Mouse (Mus musculus): Measurements from ENCODE around the gene Gm38394. TPM values are rescaled to one million over a fixed set of nuclear protein-coding genes. Genes with fewer than 3 reads are reported as not detected.
A peak's percentile ranks its signal among the peaks of the same experiment; 100 is the strongest.

The Gm38394 gene
- total and polyA plus RNA-seq, 3 experiments = 2.7 to 8.2 (median 4.7) TPM

DNA sequence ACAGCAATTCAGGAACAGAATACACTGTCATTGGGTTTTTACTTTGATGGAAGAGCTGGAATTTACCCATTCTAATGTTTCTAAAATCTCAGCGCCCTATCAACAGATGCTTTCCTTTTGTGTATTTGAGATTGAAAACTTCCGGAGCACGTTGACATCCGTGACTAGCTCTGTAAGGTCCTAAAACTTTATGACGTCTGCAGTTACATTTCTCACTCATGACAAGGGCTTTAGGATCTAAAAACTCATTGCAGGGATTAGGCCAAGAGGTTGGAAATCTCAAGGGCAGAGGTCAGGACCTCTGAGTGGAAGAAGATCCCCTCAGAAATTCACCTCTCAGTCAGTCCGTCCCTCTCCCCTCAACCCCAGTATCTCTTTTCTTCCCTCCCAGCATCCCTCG, 27.2 kb upstream of the Gm38394 start:
- H3K9ac ChIP-seq (ENCODE audit: insufficient read depth, low read depth) = peak overlapping the region; percentile 2; the same call in 1 of the 2 replicates
- dilution Hi-C loops (cut with MboI; ENCODE audit: extremely low pct_ligation_motif_present, extremely low pct_unique_long_range_greater_than_20kb, low sequenced_read_pairs) = no loop called here
- TF ChIP-seq POLR2AphosphoS2 (IDR thresholded peaks at IDR 0.05; ENCODE audit: low read depth, low read length) (no peak), USF1 (IDR thresholded peaks at IDR 0.05; ENCODE audit: low read depth, low read length) (no peak), KAT2A (IDR thresholded peaks at IDR 0.05; ENCODE audit: insufficient replicate concordance, low read length) (no peak), RAD21 (IDR thresholded peaks at IDR 0.05; ENCODE audit: low read depth, low read length) (no peak), JUND (conservative IDR thresholded peaks at IDR 0.05; ENCODE audit: low read depth, low read length) (no peak), E2F4 (IDR thresholded peaks at IDR 0.05; ENCODE audit: insufficient replicate concordance, low read depth, low read length) (no peak), ZMIZ1 (IDR thresholded peaks at IDR 0.05; ENCODE audit: low read depth, low read length) (no peak), TBP (conservative IDR thresholded peaks at IDR 0.05; ENCODE audit: low read depth, low read length) (no peak), EP300 (IDR thresholded peaks at IDR 0.05; ENCODE audit: low read length) (no peak), POLR2A (IDR thresholded peaks at IDR 0.05; ENCODE audit: low read depth, low read length) (no peak), SIN3A (IDR thresholded peaks at IDR 0.05; ENCODE audit: low read length) (no peak), CHD2 (IDR thresholded peaks at IDR 0.05; ENCODE audit: low read length) (no peak), CTCF (conservative IDR thresholded peaks at IDR 0.05 in 1 of 2, IDR thresholded peaks at IDR 0.05 in 1 of 2; ENCODE audit: low read depth in 2 of 2, low read length in 2 of 2) (no peak), UBTF (IDR thresholded peaks at IDR 0.05; ENCODE audit: low read depth, low read length) (no peak), MAZ (IDR thresholded peaks at IDR 0.05; ENCODE audit: low read depth, low read length) (no peak), MXI1 (IDR thresholded peaks at IDR 0.05; ENCODE audit: low read depth, low read length) (no peak), TCF12 (IDR thresholded peaks at IDR 0.05; ENCODE audit: low read depth, low read length) (no peak), ZKSCAN1 (IDR thresholded peaks at IDR 0.05; ENCODE audit: borderline replicate concordance, low read depth, low read length) (no peak), MEF2A (IDR thresholded peaks at IDR 0.05; ENCODE audit: borderline replicate concordance, low read depth, low read length) (no peak)
- H3K9me3 ChIP-seq (replicated peaks; ENCODE audit: low read length) = peaks cover 11% of the 10 kb centered on the region
- no peak overlapping the region for H3K27ac ChIP-seq (ENCODE audit: insufficient read depth, low read depth)
- H3K4me1 ChIP-seq (ENCODE audit: control insufficient read depth in 1 of 2, insufficient read depth in 2 of 2) = peaks cover 9 to 43% of the 10 kb centered on the region in 2 experiments; a peak in 3 of 4 replicates
- H3K36me3 ChIP-seq (replicated peaks in 1 of 2; ENCODE audit: control insufficient read depth in 1 of 2, insufficient read depth in 1 of 2, low read length in 1 of 2) = peaks cover 6 to 48% of the 10 kb centered on the region in 2 experiments
- no peak for DNase-seq (ENCODE audit: extremely low read depth)
- peak overlapping the region in 2 of 3 experiments; percentile 32 to 42 for H3K4me3 ChIP-seq (replicated peaks in 1 of 3; ENCODE audit: low read depth in 2 of 3, low read length in 2 of 3, poor library complexity in 1 of 3)
- H3K4me2 ChIP-seq (ENCODE audit: insufficient read depth, low read depth, poor library complexity, severe bottlenecking) = peak overlapping the region; percentile 4; the same call in 1 of the 2 replicates
- peaks cover 2% of the 10 kb centered on the region for H3K79me2 ChIP-seq (replicated peaks; ENCODE audit: control insufficient read depth, extremely low read depth, insufficient read depth, poor library complexity, severe bottlenecking)
- no peaks in the 10 kb centered on the region for H3K27me3 ChIP-seq (replicated peaks)
- in situ Hi-C loops (cut with MboI; ENCODE audit: low pct_ligation_motif_present, low pct_unique_long_range_greater_than_20kb, low sequenced_read_pairs) = no loop called here

DNA sequence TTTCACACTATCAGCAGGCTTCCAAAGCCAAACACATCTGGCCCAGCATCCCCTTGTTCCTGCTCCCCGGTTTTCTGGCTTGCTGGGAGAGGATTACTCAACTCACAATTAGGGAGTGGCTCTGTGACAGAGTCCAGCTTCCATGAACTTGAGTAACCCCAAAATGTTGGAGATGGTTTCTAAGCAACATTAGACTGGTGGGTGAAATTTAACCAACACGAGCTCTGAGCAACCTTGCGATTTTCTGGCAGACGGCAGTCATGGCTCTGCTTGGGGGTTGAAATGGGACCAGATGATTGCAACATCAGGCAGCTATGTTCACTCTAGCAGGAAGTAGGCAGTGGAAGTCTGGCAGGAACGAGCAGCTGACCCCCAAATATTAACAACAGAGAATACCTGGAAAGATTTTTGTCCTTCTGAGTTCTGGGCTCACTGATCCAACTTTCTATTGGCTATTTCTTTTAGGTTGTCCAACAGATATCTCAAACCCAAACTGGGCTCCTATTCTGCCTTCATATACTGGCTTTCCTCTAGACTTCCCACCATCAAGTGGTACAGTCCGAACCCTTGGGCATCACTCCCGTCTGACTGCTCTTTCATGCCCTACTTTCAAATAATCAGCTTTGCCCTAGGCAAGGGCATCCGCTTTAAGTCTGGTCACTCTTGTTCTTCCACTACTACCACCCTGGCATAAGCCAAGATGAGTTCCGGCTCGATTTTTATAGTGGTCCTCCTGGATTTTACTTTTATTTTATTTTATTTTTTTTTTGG, 24.8 kb upstream of the Gm38394 start:
- in situ Hi-C loops (cut with MboI; ENCODE audit: low pct_ligation_motif_present, low pct_unique_long_range_greater_than_20kb, low sequenced_read_pairs) = no loop called here
- no peak for DNase-seq (ENCODE audit: extremely low read depth)

More for the DNA sequence above, 24.8 kb upstream of the Gm38394 start:
- H3K9me3 ChIP-seq (replicated peaks; ENCODE audit: low read length) = peaks cover 11% of the 10 kb centered on the region
- dilution Hi-C loops (cut with MboI; ENCODE audit: extremely low pct_ligation_motif_present, extremely low pct_unique_long_range_greater_than_20kb, low sequenced_read_pairs) = no loop called here
- no peak overlapping the region for H3K27ac ChIP-seq (ENCODE audit: insufficient read depth, low read depth)
- TF ChIP-seq ETS1 (conservative IDR thresholded peaks at IDR 0.05; ENCODE audit: low read depth, low read length) = no peak
- no peak overlapping the region for H3K4me3 ChIP-seq (replicated peaks in 1 of 3; ENCODE audit: low read depth in 2 of 3, low read length in 2 of 3, poor library complexity in 1 of 3)
- peaks cover 16 to 71% of the 10 kb centered on the region in 2 experiments for H3K36me3 ChIP-seq (replicated peaks in 1 of 2; ENCODE audit: control insufficient read depth in 1 of 2, insufficient read depth in 1 of 2, low read length in 1 of 2)
- H3K9ac ChIP-seq (ENCODE audit: insufficient read depth, low read depth) = no peak overlapping the region
- peaks cover 4 to 21% of the 10 kb centered on the region in 2 experiments; a peak in 3 of 4 replicates for H3K4me1 ChIP-seq (ENCODE audit: control insufficient read depth in 1 of 2, insufficient read depth in 2 of 2)
- peaks cover 2% of the 10 kb centered on the region for H3K79me2 ChIP-seq (replicated peaks; ENCODE audit: control insufficient read depth, extremely low read depth, insufficient read depth, poor library complexity, severe bottlenecking)
- no peaks in the 10 kb centered on the region for H3K27me3 ChIP-seq (replicated peaks)
- H3K4me2 ChIP-seq (ENCODE audit: insufficient read depth, low read depth, poor library complexity, severe bottlenecking) = no peak overlapping the region
